Mouse (Mus musculus) erythroblast, embryonic 14.5 days (primary cell): ENCODE results near the gene Prkch. TPM values are rescaled to one million over a fixed set of nuclear protein-coding genes. Genes with fewer than 3 reads are reported as not detected.

Experiments
- H3K27me3 ChIP-seq: 2 replicates; pipeline ENCODE4 v1.6.1; 2012; ENCODE audit warnings: inconsistent platforms; ENCODE audit not compliant: control insufficient read depth
- H3K36me3 ChIP-seq: 2 replicates; pipeline ENCODE4 v1.6.1; 2012; ENCODE audit warnings: mild to moderate bottlenecking, inconsistent platforms; ENCODE audit not compliant: control insufficient read depth
- H3K4me1 ChIP-seq: 2 replicates; pipeline ENCODE4 v1.6.1; 2012; ENCODE audit warnings: inconsistent platforms; ENCODE audit not compliant: control insufficient read depth
- H3K4me3 ChIP-seq: replicated peaks from 2 replicates; pipeline ENCODE3; 2012; ENCODE audit warnings: moderate library complexity, mild to moderate bottlenecking, inconsistent platforms
- H3K9me3 ChIP-seq: 2 replicates; pipeline ENCODE4 v1.6.1; 2012; ENCODE audit warnings: low read length, inconsistent platforms, mixed read lengths; ENCODE audit not compliant: control insufficient read depth
- GATA1 ChIP-seq: IDR thresholded peaks from 2 replicates; pipeline ENCODE4 v1.6.1; 2012; ENCODE audit warnings: low read length, inconsistent platforms, mixed read lengths
- TAL1 ChIP-seq: IDR thresholded peaks from 3 replicates; pipeline ENCODE4 v1.6.1; 2012; ENCODE audit warnings: low read length, inconsistent platforms, mixed read lengths
- polyA plus RNA-seq: library from polyadenylated mRNA; stranded (reverse); fragments of >175 nt; gene quantifications from 2 replicates; pipeline ENCODE4 v1.2.3, GENCODE M21; 2012

Prkch gene
- polyA plus RNA-seq, 1 experiment: 0.01 TPM

DNA sequence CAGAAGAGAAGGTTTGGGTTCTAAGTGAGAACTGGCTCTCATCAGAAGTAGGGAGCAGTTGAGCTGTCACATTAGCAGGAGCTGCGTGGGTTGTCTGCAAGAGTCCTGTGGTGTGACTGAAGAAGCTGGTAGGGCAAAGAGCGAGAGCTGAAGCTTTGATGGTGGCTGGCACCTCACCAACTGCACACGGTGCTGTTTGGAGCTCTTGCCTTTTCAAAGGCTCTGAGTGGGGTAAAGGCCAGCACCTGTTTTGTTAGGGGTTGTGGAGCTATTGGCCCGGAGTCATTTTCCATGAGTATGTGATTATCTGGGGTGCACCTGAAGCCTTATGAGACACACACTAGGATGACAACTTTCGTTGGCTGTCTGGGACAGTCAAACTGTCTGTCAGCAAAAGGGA lies 113.8 kb downstream of the Prkch start:
- Histone ChIP-seq H3K36me3 (no peaks in the 10 kb centered on the region), H3K4me1 (no peaks in the 10 kb centered on the region), H3K4me3 (no peak overlapping the region), H3K27me3 (no peaks in the 10 kb centered on the region), H3K9me3 (no peaks in the 10 kb centered on the region)
- TF ChIP-seq GATA1 (no peak), TAL1 (no peak)

DNA sequence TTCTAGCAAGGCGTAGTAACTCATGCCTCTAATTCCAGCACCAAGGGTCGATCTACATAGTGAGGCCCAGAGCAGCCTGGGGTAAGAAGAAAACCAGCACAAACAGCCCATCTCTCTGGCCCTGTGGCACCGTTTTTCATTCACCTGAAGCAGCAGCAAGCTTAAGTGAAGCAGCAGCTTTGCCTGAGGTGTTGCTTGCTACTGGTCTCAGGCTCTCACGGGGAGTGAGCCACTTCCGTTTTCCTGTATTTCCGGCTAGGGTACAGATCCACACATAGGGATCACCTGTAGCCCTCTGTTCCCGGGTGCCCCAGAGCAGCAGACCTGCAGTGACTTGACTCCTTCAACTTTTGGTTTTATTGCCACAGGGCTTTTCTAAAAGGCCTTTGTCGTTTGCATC lies 114.2 kb downstream of the Prkch start:
- Histone ChIP-seq H3K9me3 (no peaks in the 10 kb centered on the region), H3K36me3 (no peaks in the 10 kb centered on the region), H3K4me1 (no peaks in the 10 kb centered on the region), H3K4me3 (no peak overlapping the region), H3K27me3 (no peaks in the 10 kb centered on the region)
- TF ChIP-seq GATA1 (no peak), TAL1 (no peak)

DNA sequence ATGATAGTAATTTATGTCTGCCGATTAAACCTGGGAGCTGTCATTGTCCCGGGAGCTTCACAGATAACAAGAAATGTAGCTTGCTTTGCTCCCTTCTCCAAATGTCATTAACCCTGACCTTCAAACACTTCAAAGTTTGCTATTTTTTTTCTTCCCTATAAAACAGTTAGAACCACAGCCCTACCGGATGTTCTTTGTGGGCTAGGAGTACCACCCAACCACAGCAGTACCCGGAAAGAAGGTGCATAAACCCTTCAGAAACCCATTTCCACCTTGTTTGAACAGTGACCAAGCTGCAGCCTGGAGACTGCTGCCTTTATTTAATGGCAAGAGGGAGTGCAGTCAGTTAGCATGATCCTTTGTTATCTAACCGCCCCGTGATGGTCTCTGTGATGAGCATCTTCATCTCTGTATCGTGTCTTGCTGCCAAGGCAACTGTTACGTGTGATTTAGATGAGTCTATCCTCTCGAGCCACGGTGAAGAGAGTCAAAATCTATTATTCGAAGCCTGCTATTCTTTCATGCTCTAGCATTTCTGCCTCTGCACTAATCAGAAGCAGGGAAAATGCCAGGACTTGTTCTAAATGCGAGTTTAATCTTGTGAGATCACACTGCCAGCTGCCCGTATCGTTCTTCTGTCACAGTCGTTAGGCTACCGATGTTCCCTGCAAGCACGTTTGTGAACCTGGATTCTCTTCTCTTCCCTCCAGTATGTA lies 115.0 kb downstream of the Prkch start:
- Histone ChIP-seq H3K4me1 (no peaks in the 10 kb centered on the region), H3K9me3 (no peaks in the 10 kb centered on the region), H3K36me3 (no peaks in the 10 kb centered on the region), H3K27me3 (no peaks in the 10 kb centered on the region), H3K4me3 (no peak overlapping the region)
- TF ChIP-seq GATA1 (no peak), TAL1 (no peak)

DNA sequence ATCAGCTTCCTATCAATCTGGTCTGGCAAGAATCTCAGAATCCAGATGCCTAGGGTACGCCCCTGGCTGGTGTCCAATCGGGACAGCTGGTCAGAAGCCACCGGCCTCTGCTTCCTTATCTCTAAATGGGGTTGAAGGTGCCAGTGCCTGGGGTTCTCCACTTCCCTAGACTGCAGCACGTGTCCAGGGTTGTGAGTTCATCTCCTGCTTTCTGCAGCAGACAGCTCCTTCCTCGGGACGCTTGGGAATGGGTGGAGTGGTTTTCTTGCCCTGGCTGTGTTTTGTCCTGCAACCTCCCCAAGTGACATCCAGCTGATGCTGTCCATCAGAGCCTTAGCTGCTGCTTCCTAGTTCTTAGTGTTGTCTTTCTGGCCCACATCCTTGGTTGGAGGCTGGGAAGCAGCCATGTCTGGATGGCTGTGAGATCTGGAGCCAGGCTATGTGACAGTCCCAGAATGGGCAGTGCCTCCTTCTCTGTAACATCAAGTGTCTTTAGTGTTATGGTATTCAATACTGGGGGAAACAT lies 116.0 kb downstream of the Prkch start:
- Histone ChIP-seq H3K4me3 (no peak overlapping the region), H3K27me3 (no peaks in the 10 kb centered on the region), H3K4me1 (no peaks in the 10 kb centered on the region), H3K9me3 (no peaks in the 10 kb centered on the region), H3K36me3 (no peaks in the 10 kb centered on the region)
- TF ChIP-seq GATA1: no peak
- TF ChIP-seq TAL1: no peak

DNA sequence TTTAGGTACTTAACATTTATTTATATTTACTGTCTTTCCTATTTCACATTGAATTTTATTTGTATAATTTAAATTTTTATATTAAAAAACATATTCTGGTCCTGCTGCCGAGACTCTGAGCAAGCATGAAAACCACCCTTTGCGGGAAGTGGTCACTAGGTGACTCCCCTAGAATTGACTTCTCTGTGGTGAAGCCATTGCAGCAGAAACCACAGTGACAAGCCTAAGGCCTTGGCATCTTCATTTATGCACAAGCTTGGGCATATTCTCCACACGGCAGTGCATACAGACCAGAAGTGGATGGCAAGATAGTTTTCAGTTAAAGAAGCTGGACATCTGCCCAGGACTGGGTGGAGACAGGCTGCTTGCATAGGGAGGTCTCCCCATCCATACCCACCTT lies 117.4 kb downstream of the Prkch start:
- no peak overlapping the region for H3K4me3 ChIP-seq
- TF ChIP-seq TAL1 (no peak), GATA1 (no peak)

DNA sequence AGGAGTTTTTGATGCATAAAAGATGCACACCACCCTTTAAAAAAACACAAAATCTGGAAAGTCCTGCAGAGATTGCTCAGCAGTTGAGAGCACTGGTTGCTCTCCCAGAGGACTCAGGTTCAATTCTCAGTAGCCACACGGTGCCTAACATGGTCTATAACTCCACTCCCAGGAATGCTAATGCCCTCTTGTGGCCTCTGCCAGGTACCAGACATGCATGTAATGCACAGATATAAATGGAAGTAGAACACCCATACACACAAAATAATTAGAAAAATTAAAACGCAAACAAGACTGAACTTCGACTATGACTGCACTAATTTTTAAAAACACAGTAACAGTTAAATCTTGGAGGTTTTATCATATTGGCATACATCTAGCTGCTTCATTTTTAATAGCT lies 119.8 kb downstream of the Prkch start:
- Histone ChIP-seq H3K36me3 (no peaks in the 10 kb centered on the region), H3K4me3 (no peak overlapping the region), H3K27me3 (no peaks in the 10 kb centered on the region), H3K4me1 (no peaks in the 10 kb centered on the region), H3K9me3 (no peaks in the 10 kb centered on the region)
- TF ChIP-seq GATA1 (no peak), TAL1 (no peak)

More for the DNA sequence above, 117.4 kb downstream of the Prkch start:
- no peaks in the 10 kb centered on the region for H3K36me3 ChIP-seq
- no peaks in the 10 kb centered on the region for H3K9me3 ChIP-seq
- H3K4me1 ChIP-seq: no peaks in the 10 kb centered on the region
- no peaks in the 10 kb centered on the region for H3K27me3 ChIP-seq

DNA sequence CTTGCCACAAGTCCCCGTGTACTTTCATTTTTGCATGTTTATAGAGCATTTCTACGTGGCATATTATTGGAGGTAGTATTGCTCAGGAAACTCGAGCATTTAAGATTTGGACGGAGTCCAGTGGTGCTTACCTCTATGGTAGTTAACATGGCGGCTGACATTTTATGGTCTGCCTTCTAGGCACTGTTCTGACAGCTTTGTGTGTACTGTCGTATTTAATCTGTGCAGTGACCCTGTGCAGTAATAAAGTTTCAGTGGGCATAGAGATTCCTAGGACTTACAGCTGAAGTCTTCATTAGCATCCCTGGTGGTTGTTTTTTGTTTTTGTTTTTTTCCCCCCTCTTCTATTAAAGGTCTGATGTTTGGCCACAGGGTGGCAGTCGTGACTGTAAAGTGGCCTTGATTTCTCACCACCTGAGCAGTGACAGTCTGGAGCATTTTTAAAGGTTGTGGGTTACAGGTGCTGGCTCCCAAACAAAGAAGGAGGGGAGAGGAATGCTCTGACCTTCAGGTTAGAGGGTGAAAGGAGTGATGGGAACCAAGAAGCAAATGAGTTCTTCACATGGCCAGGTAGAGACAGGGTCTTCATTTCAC lies 120.6 kb downstream of the Prkch start:
- H3K4me3 ChIP-seq: no peak overlapping the region

DNA sequence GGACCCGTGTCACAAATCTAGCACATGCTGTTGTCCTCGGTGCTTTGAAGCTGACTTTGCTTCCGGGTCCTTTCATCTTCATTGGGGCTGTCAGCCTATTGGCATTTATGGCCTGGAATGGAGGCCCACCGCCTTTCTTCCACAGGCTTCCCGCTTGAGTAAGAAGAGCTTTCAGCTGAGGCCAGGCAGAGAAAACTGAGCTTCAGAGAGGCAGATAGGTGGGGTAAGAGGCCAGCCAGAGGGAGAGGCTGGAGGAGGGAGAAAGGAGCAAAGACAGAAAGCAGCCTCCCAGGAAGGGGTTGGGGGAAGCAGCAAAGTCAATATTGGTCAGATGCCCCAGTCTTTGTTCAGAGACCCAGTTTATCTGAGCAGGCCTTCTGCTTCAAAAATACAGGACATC lies 123.9 kb downstream of the Prkch start:
- no peak overlapping the region for H3K4me3 ChIP-seq
- no peaks in the 10 kb centered on the region for H3K4me1 ChIP-seq
- H3K9me3 ChIP-seq: no peaks in the 10 kb centered on the region
- TF ChIP-seq TAL1: no peak
- TF ChIP-seq GATA1: no peak
- H3K27me3 ChIP-seq: no peaks in the 10 kb centered on the region
- H3K36me3 ChIP-seq: no peaks in the 10 kb centered on the region

More for the DNA sequence above, 120.6 kb downstream of the Prkch start:
- Histone ChIP-seq H3K4me1 (no peaks in the 10 kb centered on the region), H3K36me3 (no peaks in the 10 kb centered on the region), H3K9me3 (no peaks in the 10 kb centered on the region), H3K27me3 (no peaks in the 10 kb centered on the region)
- TF ChIP-seq GATA1 (no peak), TAL1 (no peak)

DNA sequence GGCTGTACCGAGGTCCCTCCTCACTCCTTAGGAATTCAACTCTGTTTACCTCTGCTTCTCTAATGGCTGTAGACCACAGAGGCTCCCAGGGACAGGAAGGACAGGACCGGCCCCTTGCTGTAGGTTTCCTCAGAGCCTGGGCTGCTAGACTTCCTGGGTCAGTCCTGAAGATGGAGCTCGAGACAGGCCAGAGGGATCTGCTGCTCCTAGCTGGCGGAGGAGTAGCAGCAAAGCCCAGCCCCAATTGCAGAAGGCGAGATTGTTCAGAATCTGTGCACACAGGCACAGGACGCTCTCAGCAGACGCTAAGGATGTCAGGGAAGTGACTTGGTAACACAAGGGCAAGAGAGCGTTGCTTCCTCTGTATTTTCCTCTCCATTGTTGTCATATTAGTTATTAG lies 124.3 kb downstream of the Prkch start:
- TF ChIP-seq GATA1: no peak
- no peak for TF ChIP-seq TAL1
- H3K36me3 ChIP-seq: no peaks in the 10 kb centered on the region
- H3K4me3 ChIP-seq: no peak overlapping the region
- no peaks in the 10 kb centered on the region for H3K4me1 ChIP-seq
- no peaks in the 10 kb centered on the region for H3K9me3 ChIP-seq
- no peaks in the 10 kb centered on the region for H3K27me3 ChIP-seq
